In genomic region chr2:164402906-164403305, GRCm38 (mm10) we compare ENCODE assay signal across 9 mouse cellular contexts. TPM values are rescaled to one million over a fixed set of nuclear protein-coding genes. Genes with fewer than 3 reads are reported as not detected.
DNase-seq lines count a peak whose midpoint lies in the region; ATAC-seq and TF ChIP-seq lines count a peak whose summit lies in the region.
"Had no signal": no experiment of that assay in that cellular context is flagged by ENCODE, and none has a peak within 500 bp of the region (broad histone marks: within the 10 kb centered on the region; RNA-seq: fewer than 3 reads in every experiment).

Gene Rbpjl (plus strand): TSS chr2:164403141.

- ATAC-seq in megakaryocyte progenitor cell, adult 5-6 weeks (replicated peaks; ENCODE audit: poor library complexity): peak; percentile 91
- ATAC-seq in activated CD4-positive, CD25-positive, alpha-beta regulatory T cell, adult 4 months: no peak

- peak within 1 kb of the TSS; percentile 69 for H3K4me3 ChIP-seq in gastrocnemius, adult 2 months
- H3K4me3 ChIP-seq in left cerebral cortex, adult 2 months: no peak within 1 kb of the TSS

- no peak within 1 kb of the TSS for H3K27ac ChIP-seq in gastrocnemius, adult 2 months
- no peak within 1 kb of the TSS for H3K27ac ChIP-seq in left cerebral cortex, adult 2 months
- H3K27ac ChIP-seq: midbrain, embryonic 12.5 days had no signal

- intact Hi-C loops in gastrocnemius, adult 2 months (cut with DNase I): loop anchor here (5.0 kb wide), 1 partner anchor 119 kb away; no protein-coding TSS in a partner anchor
- intact Hi-C loops in left cerebral cortex, adult 2 months (cut with DNase I): no loop called here

- DNase-seq in adrenal gland, adult (ENCODE audit: inconsistent age in 2 of 2, low spot score in 1 of 2): peak; percentile 74 to 88
- peak; percentile 77 to 81 for DNase-seq in cerebellum, postnatal 10 days
- peak; percentile 86 for DNase-seq in gastrocnemius, adult 2 months
- peak; percentile 79 for DNase-seq in induced T-regulatory cell, adult 2 months (ENCODE audit: low read depth)
- peak; percentile 58 to 70 for DNase-seq in left cerebral cortex, adult 2 months (ENCODE audit: extremely low spot score in 1 of 2, low spot score in 2 of 2)
- peak; percentile 53 for DNase-seq in spleen, adult 12 weeks (ENCODE audit: low spot score)

- TF ChIP-seq CTCF in gastrocnemius, adult 2 months (IDR thresholded peaks at IDR 0.05): no peak; the same call in none of the 2 replicates
- TF ChIP-seq CTCF in left cerebral cortex, adult 2 months (IDR thresholded peaks at IDR 0.05): peak; percentile 94

RNA-seq across cellular contexts. Expression of gene Rbpjl, which starts in this region (rescaled TPM):
- not detected for total RNA-seq in gastrocnemius, adult 2 months (2021)
- total RNA-seq in left cerebral cortex, adult 2 months (2021): under 1 TPM; 0.20 to 0.23 TPM
- total RNA-seq in megakaryocyte progenitor cell, adult 5-6 weeks (2015): not detected in 2 replicates
- not detected in 2 replicates for total RNA-seq in megakaryocyte progenitor cell, adult 5-6 weeks (2017)
- polyA plus RNA-seq in activated CD4-positive, CD25-positive, alpha-beta regulatory T cell, adult 4 months (2017; shearing (Covaris generic)): not detected

Comparison
In these comparisons a context has a peak if more than half of its experiments do, and no peak if none do; other contexts are left out.
1. Peak in DNase-seq and H3K4me3 ChIP-seq in gastrocnemius, adult 2 months; RNA of the gene not detected or under 1 TPM.
2. Peak in DNase-seq in left cerebral cortex, adult 2 months; RNA of the gene not detected or under 1 TPM.
3. Peak in ATAC-seq in megakaryocyte progenitor cell, adult 5-6 weeks; RNA of the gene not detected or under 1 TPM.